Mouse (Mus musculus): ENCODE results near the gene Stt3b. TPM values are rescaled to one million over a fixed set of nuclear protein-coding genes. Genes with fewer than 3 reads are reported as not detected.

Gene Stt3b
- polyA plus RNA-seq, 1 experiment = 14.7 TPM

GRCm38 (mm10) chr9:115245092-115245491 lies 65.1 kb downstream of the Stt3b start:
- H3K4me3 ChIP-seq (replicated peaks) = no peak overlapping the region
- H3K9me3 ChIP-seq = no peaks in the 10 kb centered on the region
- no peaks in the 10 kb centered on the region for H3K27me3 ChIP-seq (replicated peaks)
- H3K4me1 ChIP-seq = no peaks in the 10 kb centered on the region
- no peak for TF ChIP-seq GATA1 (IDR thresholded peaks at IDR 0.05; ENCODE audit: borderline replicate concordance, low read length)
- TF ChIP-seq FLI1 (IDR thresholded peaks at IDR 0.05; ENCODE audit: low read length) = no peak
- peaks cover 98% of the 10 kb centered on the region for H3K36me3 ChIP-seq (replicated peaks; ENCODE audit: low read length)

GRCm38 (mm10) chr9:115243630-115244029 lies 66.6 kb downstream of the Stt3b start:
- H3K36me3 ChIP-seq (replicated peaks; ENCODE audit: low read length) = peaks cover 98% of the 10 kb centered on the region
- TF ChIP-seq GATA1 (IDR thresholded peaks at IDR 0.05; ENCODE audit: borderline replicate concordance, low read length) (no peak), FLI1 (IDR thresholded peaks at IDR 0.05; ENCODE audit: low read length) (no peak)

GRCm38 (mm10) chr9:115239861-115240260 lies 70.4 kb downstream of the Stt3b start:
- Histone ChIP-seq H3K4me1 (peaks cover 17% of the 10 kb centered on the region), H3K9me3 (no peaks in the 10 kb centered on the region), H3K4me3 (replicated peaks) (no peak overlapping the region), H3K36me3 (replicated peaks; ENCODE audit: low read length) (peaks cover 75% of the 10 kb centered on the region), H3K27me3 (replicated peaks) (no peaks in the 10 kb centered on the region)
- TF ChIP-seq GATA1 (IDR thresholded peaks at IDR 0.05; ENCODE audit: borderline replicate concordance, low read length) (no peak), FLI1 (IDR thresholded peaks at IDR 0.05; ENCODE audit: low read length) (no peak)

More at GRCm38 (mm10) chr9:115243630-115244029, 66.6 kb downstream of the Stt3b start:
- no peaks in the 10 kb centered on the region; the same call in 1 of the 2 replicates for H3K4me1 ChIP-seq
- no peak overlapping the region for H3K4me3 ChIP-seq (replicated peaks)
- no peaks in the 10 kb centered on the region for H3K27me3 ChIP-seq (replicated peaks)
- H3K9me3 ChIP-seq = no peaks in the 10 kb centered on the region

GRCm38 (mm10) chr9:115237943-115238342 lies 72.3 kb downstream of the Stt3b start:
- H3K4me1 ChIP-seq = peaks cover 28% of the 10 kb centered on the region
- TF ChIP-seq GATA1 (IDR thresholded peaks at IDR 0.05; ENCODE audit: borderline replicate concordance, low read length) (no peak), FLI1 (IDR thresholded peaks at IDR 0.05; ENCODE audit: low read length) (no peak)
- H3K36me3 ChIP-seq (replicated peaks; ENCODE audit: low read length) = peaks cover 56% of the 10 kb centered on the region

GRCm38 (mm10) chr9:115236352-115236841 lies 73.8 kb downstream of the Stt3b start:
- H3K36me3 ChIP-seq (replicated peaks; ENCODE audit: low read length) = peaks cover 40% of the 10 kb centered on the region
- peaks cover 36% of the 10 kb centered on the region for H3K4me1 ChIP-seq
- no peak overlapping the region for H3K4me3 ChIP-seq (replicated peaks)
- H3K9me3 ChIP-seq = no peaks in the 10 kb centered on the region
- TF ChIP-seq FLI1 (IDR thresholded peaks at IDR 0.05; ENCODE audit: low read length) = no peak
- no peak for TF ChIP-seq GATA1 (IDR thresholded peaks at IDR 0.05; ENCODE audit: borderline replicate concordance, low read length)
- H3K27me3 ChIP-seq (replicated peaks) = no peaks in the 10 kb centered on the region

More at GRCm38 (mm10) chr9:115237943-115238342, 72.3 kb downstream of the Stt3b start:
- Histone ChIP-seq H3K9me3 (no peaks in the 10 kb centered on the region), H3K27me3 (replicated peaks) (no peaks in the 10 kb centered on the region), H3K4me3 (replicated peaks) (no peak overlapping the region)

- Histone ChIP-seq H3K4me3 (replicated peaks) (no peak overlapping the region), H3K9me3 (no peaks in the 10 kb centered on the region), H3K36me3 (replicated peaks; ENCODE audit: low read length) (peaks cover 22% of the 10 kb centered on the region), H3K27me3 (replicated peaks) (no peaks in the 10 kb centered on the region), H3K4me1 (peaks cover 44% of the 10 kb centered on the region)
- TF ChIP-seq GATA1 (IDR thresholded peaks at IDR 0.05; ENCODE audit: borderline replicate concordance, low read length) (no peak), FLI1 (IDR thresholded peaks at IDR 0.05; ENCODE audit: low read length) (no peak)
These were observed 75.7 kb downstream of the Stt3b start for GRCm38 (mm10) chr9:115234561-115234960.

- Histone ChIP-seq H3K4me1 (peaks cover 50% of the 10 kb centered on the region), H3K4me3 (replicated peaks) (no peak overlapping the region), H3K9me3 (no peaks in the 10 kb centered on the region), H3K27me3 (replicated peaks) (no peaks in the 10 kb centered on the region), H3K36me3 (replicated peaks; ENCODE audit: low read length) (peaks cover 14% of the 10 kb centered on the region)
- TF ChIP-seq GATA1 (IDR thresholded peaks at IDR 0.05; ENCODE audit: borderline replicate concordance, low read length) = no peak
- TF ChIP-seq FLI1 (IDR thresholded peaks at IDR 0.05; ENCODE audit: low read length) = no peak
These were observed 76.5 kb downstream of the Stt3b start for GRCm38 (mm10) chr9:115233721-115234120.

- H3K36me3 ChIP-seq (replicated peaks; ENCODE audit: low read length) = peaks cover under 1% of the 10 kb centered on the region
- TF ChIP-seq FLI1 (IDR thresholded peaks at IDR 0.05; ENCODE audit: low read length) (no peak), GATA1 (IDR thresholded peaks at IDR 0.05; ENCODE audit: borderline replicate concordance, low read length) (no peak)
- H3K4me3 ChIP-seq (replicated peaks) = no peak overlapping the region
- peaks cover 4% of the 10 kb centered on the region for H3K27me3 ChIP-seq (replicated peaks)
- no peaks in the 10 kb centered on the region for H3K9me3 ChIP-seq
- H3K4me1 ChIP-seq = peaks cover 38% of the 10 kb centered on the region
These were observed 78.7 kb downstream of the Stt3b start for GRCm38 (mm10) chr9:115231476-115231875.

GRCm38 (mm10) chr9:115230141-115230540 lies 80.1 kb downstream of the Stt3b start:
- no peaks in the 10 kb centered on the region for H3K36me3 ChIP-seq (replicated peaks; ENCODE audit: low read length)
- TF ChIP-seq FLI1 (IDR thresholded peaks at IDR 0.05; ENCODE audit: low read length) (no peak), GATA1 (IDR thresholded peaks at IDR 0.05; ENCODE audit: borderline replicate concordance, low read length) (no peak)

GRCm38 (mm10) chr9:115229676-115230075 lies 80.5 kb downstream of the Stt3b start:
- Histone ChIP-seq H3K9me3 (no peaks in the 10 kb centered on the region), H3K36me3 (replicated peaks; ENCODE audit: low read length) (no peaks in the 10 kb centered on the region), H3K27me3 (replicated peaks) (peaks cover 7% of the 10 kb centered on the region), H3K4me1 (peaks cover 35% of the 10 kb centered on the region), H3K4me3 (replicated peaks) (no peak overlapping the region)
- no peak for TF ChIP-seq FLI1 (IDR thresholded peaks at IDR 0.05; ENCODE audit: low read length)
- TF ChIP-seq GATA1 (IDR thresholded peaks at IDR 0.05; ENCODE audit: borderline replicate concordance, low read length) = no peak

More at GRCm38 (mm10) chr9:115230141-115230540, 80.1 kb downstream of the Stt3b start:
- Histone ChIP-seq H3K9me3 (no peaks in the 10 kb centered on the region), H3K4me3 (replicated peaks) (no peak overlapping the region), H3K27me3 (replicated peaks) (peaks cover 7% of the 10 kb centered on the region), H3K4me1 (peaks cover 35% of the 10 kb centered on the region)

Measured in megakaryocyte, embryonic 14.5 days (primary cell).